Mouse (Mus musculus) midbrain, embryonic 16.5 days (tissue): ENCODE measurements around the gene Rgs7bp. TPM values are rescaled to one million over a fixed set of nuclear protein-coding genes. Genes with fewer than 3 reads are reported as not detected.
A peak's percentile ranks its signal among the peaks of the same experiment; 100 is the strongest.

Source experiments
- ATAC-seq: fragments of 200-750 bp; cut with Nextera tagmentation; 2 replicates; pipeline ENCODE4 v1.8.0; 2017; ENCODE audit warnings: moderate TSS enrichment
- H3K27ac ChIP-seq: fragments of 300-500 bp; sonication (generic); 2 replicates; pipeline ENCODE4 v1.5.1; 2014; ENCODE audit warnings: mild to moderate bottlenecking, low read length, mixed read lengths
- H3K27me3 ChIP-seq: fragments of 300-500 bp; sonication (generic); 2 replicates; pipeline ENCODE4 v1.6.1; 2014; ENCODE audit warnings: low read depth, low read length, mixed read lengths; ENCODE audit not compliant: control insufficient read depth, insufficient read depth
- H3K36me3 ChIP-seq: fragments of 300-500 bp; sonication (generic); 2 replicates; pipeline ENCODE4 v1.6.1; 2014; ENCODE audit warnings: mild to moderate bottlenecking, low read length, moderate library complexity, mixed read lengths; ENCODE audit not compliant: control insufficient read depth, insufficient read depth
- H3K4me1 ChIP-seq: fragments of 300-500 bp; sonication (generic); 2 replicates; pipeline ENCODE4 v1.6.1; 2014; ENCODE audit warnings: mild to moderate bottlenecking, low read length, mixed read lengths; ENCODE audit not compliant: control insufficient read depth, insufficient read depth
- H3K4me2 ChIP-seq: fragments of 300-500 bp; sonication (generic); 2 replicates; pipeline ENCODE4 v1.6.1; 2014; ENCODE audit warnings: mild to moderate bottlenecking, low read length, mixed read lengths
- H3K4me3 ChIP-seq: fragments of 300-500 bp; sonication (generic); 2 replicates; pipeline ENCODE4 v1.5.1; 2014; ENCODE audit warnings: low read depth, mild to moderate bottlenecking, low read length, moderate library complexity, mixed read lengths
- H3K9ac ChIP-seq: fragments of 300-500 bp; sonication (generic); 2 replicates; pipeline ENCODE4 v1.6.1; 2014; ENCODE audit warnings: low read depth, low read length, mixed read lengths
- H3K9me3 ChIP-seq: fragments of 300-500 bp; sonication (generic); replicated peaks from 2 replicates; pipeline ENCODE4 v1.6.1; 2014; ENCODE audit warnings: mild to moderate bottlenecking, low read length, mixed read lengths; ENCODE audit not compliant: control insufficient read depth, poor library complexity, severe bottlenecking
- WGBS: fragments of 180-500 bp; shearing (Covaris S2); extraction: QIAGEN DNeasy Blood & Tissue Kit; methylation state at CpG from one replicate; pipeline ENCODE4 v1.1.7; 2014; 5-methylcytosine and 5-hydroxymethylcytosine counted together
- polyA plus RNA-seq: library from polyadenylated mRNA; unstranded; fragments of >200 nt; fragmentation: Nextera tagmentation; extraction: Ambion mirVana; gene quantifications from 2 replicates; pipeline ENCODE4 v1.2.1, GENCODE M21; 2015

The Rgs7bp gene
- polyA plus RNA-seq, 1 experiment from 2014 or later = 5.8 TPM

GRCm38 (mm10) chr13:104908691-104909090, 146.0 kb downstream of the Rgs7bp start:
- ATAC-seq = 0 out of 2 replicates have a peak, but pooled peaks have one; percentile 32
- no peaks in the 10 kb centered on the region for H3K9me3 ChIP-seq
- 34% methylated on average over 7 of the region's 7 CpGs for WGBS
- H3K9ac ChIP-seq = no peak overlapping the region
- no peak overlapping the region for H3K27ac ChIP-seq
- no peaks in the 10 kb centered on the region for H3K4me1 ChIP-seq
- H3K36me3 ChIP-seq = no peaks in the 10 kb centered on the region
- H3K27me3 ChIP-seq = no peaks in the 10 kb centered on the region
- no peak overlapping the region for H3K4me3 ChIP-seq
- H3K4me2 ChIP-seq = no peak overlapping the region

Other genes with a start within 250 kb of the Rgs7bp start
- 23.7 and 27.7 TPM in 2 replicates for gene Cwc27, start 237.8 kb downstream of the Rgs7bp start, polyA plus RNA-seq
- 1.6 and 1.9 TPM in 2 replicates for gene Shisal2b, start 191.0 kb downstream of the Rgs7bp start, polyA plus RNA-seq
- not detected in 2 replicates for gene 4933425L06Rik, start 27.2 kb upstream of the Rgs7bp start, polyA plus RNA-seq
- 38.6 and 46.1 TPM in 2 replicates for gene Rnf180, start 239.9 kb upstream of the Rgs7bp start, polyA plus RNA-seq